Mouse (Mus musculus): Measurements from ENCODE around the gene Gm20388.

DNA sequence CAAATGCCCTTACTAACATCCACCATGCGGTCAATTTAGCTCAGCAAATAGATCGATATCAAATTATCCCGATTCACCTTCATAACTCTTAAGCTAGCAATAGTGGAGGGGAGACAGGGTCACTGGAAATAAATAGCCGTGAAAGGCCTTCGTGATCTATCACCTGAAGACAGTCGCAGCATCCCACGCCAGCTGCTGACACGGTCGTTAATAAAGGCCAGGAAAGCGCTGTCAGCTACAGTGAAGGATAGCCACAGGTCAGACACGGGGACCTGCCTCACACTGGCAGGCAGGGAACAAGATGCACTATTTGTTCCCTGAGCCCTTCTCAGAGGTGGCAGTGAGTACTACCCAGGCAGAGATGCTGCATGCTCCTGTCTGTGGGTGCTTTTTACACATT lies 2909.1 kb downstream of the Gm20388 start:
- TF ChIP-seq CTCF (conservative IDR thresholded peaks at IDR 0.05; ENCODE audit: insufficient read depth, insufficient read length, low read depth, low read length) (no peak), POLR2A (IDR thresholded peaks at IDR 0.05; ENCODE audit: low read depth, low read length) (no peak)

All from kidney, adult 2 months (tissue).